Mouse (Mus musculus) cerebellum, adult 2 months (tissue): ENCODE results near the gene Epsti1. TPM values are rescaled to one million over a fixed set of nuclear protein-coding genes. Genes with fewer than 3 reads are reported as not detected.

Source experiments
- DNase-seq, 2 experiments: peaks; one replicate each; pipeline ENCODE4 v3.0.0; 2021
- H3K27ac ChIP-seq: fragments of 200-500 bp; 2 replicates; pipeline ENCODE4 v1.5.1; 2012; ENCODE audit warnings: low read length, control low read depth, inconsistent platforms; ENCODE audit not compliant: insufficient read depth
- H3K27me3 ChIP-seq: fragments of 200-500 bp; 2 replicates; pipeline ENCODE4 v1.6.1; 2012; ENCODE audit warnings: inconsistent platforms, mild to moderate bottlenecking, low read length, moderate library complexity; ENCODE audit not compliant: control insufficient read depth, insufficient read depth
- H3K4me1 ChIP-seq: fragments of 200-500 bp; 2 replicates; pipeline ENCODE4 v1.6.1; 2011; ENCODE audit warnings: low read length; ENCODE audit not compliant: control insufficient read depth, insufficient read depth
- H3K4me3 ChIP-seq: fragments of 200-500 bp; replicated peaks from 2 replicates; pipeline ENCODE3; 2011; ENCODE audit warnings: mild to moderate bottlenecking, low read depth, low read length, control low read depth; ENCODE audit not compliant: insufficient read depth
- CTCF ChIP-seq: fragments of 200-500 bp; IDR thresholded peaks from 2 replicates; pipeline ENCODE4 v1.5.1; 2011; ENCODE audit warnings: low read depth, mild to moderate bottlenecking, control low read depth, low read length, moderate library complexity, borderline replicate concordance; ENCODE audit not compliant: insufficient read depth
- POLR2A ChIP-seq: fragments of 200-500 bp; IDR thresholded peaks from 2 replicates; pipeline ENCODE4 v1.6.1; 2011; ENCODE audit warnings: low read length, control low read depth, borderline replicate concordance; ENCODE audit not compliant: insufficient read depth
- WGBS: fragments of 180-500 bp; shearing (Covaris S2); methylation state at CpG from one replicate; pipeline ENCODE4 v1.1.7; 2018; 5-methylcytosine and 5-hydroxymethylcytosine counted together
- polyA plus RNA-seq: library from polyadenylated mRNA; depleted of rRNA; stranded (reverse); fragments of >200 nt; gene quantifications from 2 replicates; pipeline ENCODE4 v1.2.3, GENCODE M21; 2012; rRNA removed

Gene Epsti1
- 0.25 and 0.28 TPM in 2 replicates for polyA plus RNA-seq

DNA sequence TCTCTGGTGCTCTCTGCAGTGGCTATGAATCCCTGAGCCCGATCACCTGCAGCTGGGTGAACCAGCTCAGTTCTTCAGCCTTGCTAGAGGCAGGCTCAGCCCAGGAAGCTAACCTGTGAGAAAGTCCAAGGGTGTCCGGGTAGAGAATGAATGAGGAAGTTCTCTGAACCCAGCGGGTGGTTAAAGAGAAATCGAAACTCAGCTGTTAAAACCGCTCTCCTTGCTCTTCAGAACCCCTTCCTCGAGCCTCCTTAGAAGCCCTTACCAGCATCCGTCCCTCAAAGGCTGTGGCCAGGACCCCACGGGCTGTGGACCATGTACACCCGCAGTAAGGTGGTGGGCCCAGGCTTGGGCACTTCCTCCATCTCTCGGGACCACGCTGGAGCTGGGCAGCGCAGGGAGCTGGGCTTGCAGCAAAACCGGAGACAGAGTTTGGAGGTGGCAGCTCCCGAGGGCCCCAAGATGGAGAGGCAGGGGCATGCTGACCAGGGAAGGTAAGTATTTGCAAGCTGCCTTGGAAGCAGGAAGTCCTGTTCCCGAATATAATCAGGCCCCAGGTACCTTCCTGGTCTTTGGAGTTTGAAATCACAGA is at the start of gene Epsti1:
Gene Epsti1, plus strand, starts transcription at position 69 of the 592 bp plus-strand sequence.
- WGBS, result 69% methylated on average over 15 of the region's 15 CpGs
- Histone ChIP-seq H3K27me3 (no peaks in the 10 kb centered on the region), H3K4me1 (no peaks in the 10 kb centered on the region), H3K27ac (no peak within 1 kb of the TSS), H3K4me3 (no peak within 1 kb of the TSS)
- TF ChIP-seq POLR2A (no peak), CTCF (no peak)
- DNase-seq, result no peak

DNA sequence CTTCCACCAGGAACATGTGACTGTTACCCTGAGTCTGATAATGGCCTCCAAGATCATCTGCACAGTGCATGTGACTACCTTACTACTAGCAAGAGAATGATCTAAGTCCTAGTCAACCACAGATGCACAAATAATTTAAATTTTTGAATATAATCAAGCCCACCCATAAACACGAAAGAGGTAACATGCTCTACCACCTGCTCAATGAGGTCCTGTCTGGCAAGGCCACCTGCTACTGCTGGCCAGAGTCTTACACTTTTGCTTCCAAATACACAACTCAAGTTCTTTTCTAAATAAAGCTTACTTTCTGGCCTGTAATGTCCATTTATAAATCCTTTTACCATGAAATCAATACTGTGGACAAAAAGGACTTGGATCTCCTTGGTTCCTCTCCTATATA is 44.1 kb upstream of the Epsti1 start:
- no peak overlapping the region for H3K4me3 ChIP-seq
- no peaks in the 10 kb centered on the region; the same call in 1 of the 2 replicates for H3K4me1 ChIP-seq
- DNase-seq, result no peak
- WGBS, result 35% methylated on average over 1 of the region's 1 CpGs
- no peaks in the 10 kb centered on the region for H3K27me3 ChIP-seq
- TF ChIP-seq POLR2A (no peak), CTCF (no peak)
- no peak overlapping the region for H3K27ac ChIP-seq

- 91% methylated on average over 5 of the region's 5 CpGs for WGBS
- DNase-seq, result no peak
- H3K27me3 ChIP-seq, result no peaks in the 10 kb centered on the region
- no peak overlapping the region for H3K4me3 ChIP-seq
- no peak for TF ChIP-seq POLR2A
- no peak for TF ChIP-seq CTCF
- no peak overlapping the region for H3K27ac ChIP-seq
- no peaks in the 10 kb centered on the region; the same call in 1 of the 2 replicates for H3K4me1 ChIP-seq
These were observed 43.0 kb upstream of the Epsti1 start for GRCm38 (mm10) chr14:77860841-77861560.

- no peak for DNase-seq
- TF ChIP-seq POLR2A (no peak), CTCF (no peak)
- Histone ChIP-seq H3K4me1 (no peaks in the 10 kb centered on the region; the same call in 1 of the 2 replicates), H3K27ac (no peak overlapping the region), H3K27me3 (no peaks in the 10 kb centered on the region), H3K4me3 (no peak overlapping the region)
- 85% methylated on average over 3 of the region's 3 CpGs for WGBS
These were observed 40.0 kb upstream of the Epsti1 start for GRCm38 (mm10) chr14:77864051-77864450.

- Histone ChIP-seq H3K4me1 (no peaks in the 10 kb centered on the region; the same call in 1 of the 2 replicates), H3K27ac (no peak overlapping the region), H3K4me3 (no peak overlapping the region), H3K27me3 (no peaks in the 10 kb centered on the region)
- WGBS, result 97% methylated on average over 6 of the region's 6 CpGs
- TF ChIP-seq CTCF (no peak), POLR2A (no peak)
- no peak for DNase-seq
These were observed 39.5 kb upstream of the Epsti1 start for GRCm38 (mm10) chr14:77864510-77864909.

- Histone ChIP-seq H3K27me3 (no peaks in the 10 kb centered on the region), H3K4me1 (no peaks in the 10 kb centered on the region), H3K27ac (no peak overlapping the region), H3K4me3 (no peak overlapping the region)
- WGBS, result 80% methylated on average over 5 of the region's 5 CpGs
- DNase-seq, result no peak
- TF ChIP-seq CTCF (no peak), POLR2A (no peak)
These were observed 36.4 kb upstream of the Epsti1 start for GRCm38 (mm10) chr14:77867601-77868000.

DNA sequence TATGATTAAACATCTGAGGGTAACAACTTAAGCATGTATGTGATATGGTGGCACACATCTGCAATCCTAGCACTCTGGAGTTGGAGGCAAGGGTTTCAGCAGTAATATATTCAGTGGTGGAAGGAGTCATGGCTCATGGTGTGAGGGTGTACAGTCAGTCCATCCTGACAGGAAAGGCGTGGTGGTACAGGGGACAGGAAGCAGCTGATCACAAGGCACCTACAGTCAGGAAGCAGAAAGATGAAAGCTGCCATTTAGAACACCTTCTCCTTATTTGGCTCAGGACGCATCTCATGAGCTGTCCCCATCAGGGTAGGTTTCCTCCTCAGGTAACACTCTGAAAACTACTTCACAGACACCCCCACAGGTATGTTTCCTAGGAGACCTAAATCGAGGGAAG is 33.1 kb upstream of the Epsti1 start:
- 94% methylated on average over 3 of the region's 3 CpGs for WGBS
- no peak for DNase-seq
- no peak overlapping the region for H3K27ac ChIP-seq
- no peaks in the 10 kb centered on the region for H3K27me3 ChIP-seq
- TF ChIP-seq CTCF (no peak), POLR2A (no peak)
- H3K4me1 ChIP-seq, result no peaks in the 10 kb centered on the region
- no peak overlapping the region for H3K4me3 ChIP-seq
